23 mouse cellular contexts compared by ENCODE assay signal in genomic region chr9:115382824-115383475, GRCm38 (mm10).
DNase-seq lines count a peak whose midpoint lies in the region; ATAC-seq and TF ChIP-seq lines count a peak whose summit lies in the region.
"Had no signal": no experiment of that assay in that cellular context is flagged by ENCODE, and none has a peak within 500 bp of the region (broad histone marks: within the 10 kb centered on the region; RNA-seq: fewer than 3 reads in every experiment).

No protein-coding gene starts in this region.

- ATAC-seq in embryonic facial prominence, embryonic 14.5 days (ENCODE audit: low read depth) = peak; percentile 56; the same call in 1 of the 2 replicates
- ATAC-seq: activated CD4-positive, CD25-positive, alpha-beta regulatory T cell, adult 4 months; forebrain, embryonic 15.5 days; hindbrain, embryonic 16.5 days; inflammation-experienced regulatory T-cells, adult 6 months; intestine, postnatal 0 days; Patski had no signal

- H3K4me1 ChIP-seq in embryonic facial prominence, embryonic 14.5 days (ENCODE audit: control insufficient read depth, insufficient read depth, low read length) = no peaks in the 10 kb centered on the region
- H3K4me1 ChIP-seq: embryonic facial prominence, embryonic 12.5 days; forebrain, embryonic 10.5 days had no signal

- peak; percentile 44 for DNase-seq in adrenal gland, adult 8-10 months
- DNase-seq in adrenal gland, postnatal 4 days (ENCODE audit: low spot score in 2 of 2) = no peak
- peak; percentile 37 for DNase-seq in adrenal gland, postnatal 14 days
- DNase-seq in embryonic facial prominence, embryonic 14.5 days (ENCODE audit: low spot score) = peak; percentile 85
- no peak for DNase-seq in spleen, postnatal 14 days (ENCODE audit: low spot score in 2 of 2)
- DNase-seq in layer of hippocampus, adult 2 months (ENCODE audit: low spot score in 2 of 2) = no peak
- DNase-seq: cerebellum, adult 18-20 months; cerebellum, adult 9-11 months; gastrocnemius, postnatal 10 days; heart, postnatal 10 days; heart, postnatal 4 days; kidney, adult 8-10 months had no signal

- H3K27me3 ChIP-seq in embryonic facial prominence, embryonic 14.5 days (replicated peaks; ENCODE audit: control insufficient read depth, insufficient read depth, low read length) = no peaks in the 10 kb centered on the region
- H3K27me3 ChIP-seq: CH12.LX; embryonic facial prominence, embryonic 12.5 days; forebrain, embryonic 15.5 days; hindbrain, embryonic 12.5 days; Patski had no signal

- H3K36me3 ChIP-seq in embryonic facial prominence, embryonic 14.5 days (ENCODE audit: control insufficient read depth, insufficient read depth, low read length) = no peaks in the 10 kb centered on the region
- H3K36me3 ChIP-seq: embryonic facial prominence, embryonic 12.5 days; forebrain, embryonic 10.5 days; forebrain, embryonic 15.5 days; heart, embryonic 10.5 days; hindbrain, embryonic 12.5 days had no signal

- no peak overlapping the region for H3K9ac ChIP-seq in embryonic facial prominence, embryonic 14.5 days (ENCODE audit: low read depth, low read length)
- H3K9ac ChIP-seq: embryonic facial prominence, embryonic 12.5 days; forebrain, embryonic 15.5 days; hindbrain, embryonic 12.5 days had no signal

- TF ChIP-seq CTCF in layer of hippocampus, adult 2 months (conservative IDR thresholded peaks at IDR 0.05) = no peak

- H3K4me3 ChIP-seq in embryonic facial prominence, embryonic 14.5 days (ENCODE audit: low read depth, low read length) = no peak overlapping the region
- no peak overlapping the region for H3K4me3 ChIP-seq in layer of hippocampus, adult 2 months
- H3K4me3 ChIP-seq: embryonic facial prominence, embryonic 12.5 days; forebrain, embryonic 10.5 days; forebrain, embryonic 15.5 days; heart, embryonic 10.5 days; hindbrain, embryonic 12.5 days had no signal

- no peak overlapping the region for H3K27ac ChIP-seq in embryonic facial prominence, embryonic 14.5 days (replicated peaks; ENCODE audit: low read depth, low read length)
- H3K27ac ChIP-seq in layer of hippocampus, adult 2 months = no peak overlapping the region
- H3K27ac ChIP-seq: embryonic facial prominence, embryonic 12.5 days; forebrain, embryonic 10.5 days; forebrain, embryonic 15.5 days; heart, embryonic 10.5 days; hindbrain, embryonic 12.5 days had no signal

- WGBS in embryonic facial prominence, embryonic 14.5 days = 78% methylated on average over 12 of the region's 12 CpGs

- no peak overlapping the region for H3K4me2 ChIP-seq in embryonic facial prominence, embryonic 14.5 days (ENCODE audit: low read depth, low read length)
- H3K4me2 ChIP-seq: embryonic facial prominence, embryonic 12.5 days; forebrain, embryonic 15.5 days; hindbrain, embryonic 12.5 days had no signal

- no peaks in the 10 kb centered on the region for H3K9me3 ChIP-seq in embryonic facial prominence, embryonic 14.5 days (ENCODE audit: control insufficient read depth, low read length)
- H3K9me3 ChIP-seq: embryonic facial prominence, embryonic 12.5 days; forebrain, embryonic 10.5 days; forebrain, embryonic 15.5 days; heart, embryonic 10.5 days; hindbrain, embryonic 12.5 days had no signal

Comparison
In these comparisons a context has a peak if more than half of its experiments do, and no peak if none do; other contexts are left out.
1. DNase-seq: peak in adrenal gland, adult 8-10 months (single experiment), adrenal gland, postnatal 14 days (single experiment) and embryonic facial prominence, embryonic 14.5 days (single experiment); none in adrenal gland, postnatal 4 days (0 of 2), spleen, postnatal 14 days (0 of 2) and layer of hippocampus, adult 2 months (0 of 2).